Mouse (Mus musculus): ENCODE measurements around the gene Capg. TPM values are rescaled to one million over a fixed set of nuclear protein-coding genes. Genes with fewer than 3 reads are reported as not detected.
A peak's percentile ranks its signal among the peaks of the same experiment; 100 is the strongest.

Gene Capg
- total RNA-seq, 2 experiments from 2014 or later: 15.8 to 16.6 TPM

DNA sequence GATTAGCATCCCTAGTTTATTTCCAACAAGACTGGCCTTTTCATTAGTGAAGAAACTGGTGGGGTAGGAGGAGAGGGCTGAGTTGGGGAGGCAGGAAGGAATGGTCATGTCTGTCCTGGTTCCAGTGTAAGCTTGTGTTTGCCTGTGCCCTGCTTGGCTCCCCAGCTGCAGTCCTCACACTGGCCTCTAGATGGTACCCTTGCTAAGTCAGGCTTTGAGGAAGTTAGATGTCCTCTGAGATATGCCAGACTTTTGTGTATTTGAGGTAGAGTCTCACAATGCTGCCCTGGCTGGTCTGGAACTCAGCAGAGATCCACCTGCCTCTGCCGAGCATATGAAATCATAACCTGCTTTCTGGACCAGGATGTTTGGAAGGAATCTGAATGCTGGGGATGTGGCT lies 57.5 kb downstream of the Capg start:
- DNase-seq (ENCODE audit: low spot score in 2 of 2): peak; percentile 45 to 73

DNA sequence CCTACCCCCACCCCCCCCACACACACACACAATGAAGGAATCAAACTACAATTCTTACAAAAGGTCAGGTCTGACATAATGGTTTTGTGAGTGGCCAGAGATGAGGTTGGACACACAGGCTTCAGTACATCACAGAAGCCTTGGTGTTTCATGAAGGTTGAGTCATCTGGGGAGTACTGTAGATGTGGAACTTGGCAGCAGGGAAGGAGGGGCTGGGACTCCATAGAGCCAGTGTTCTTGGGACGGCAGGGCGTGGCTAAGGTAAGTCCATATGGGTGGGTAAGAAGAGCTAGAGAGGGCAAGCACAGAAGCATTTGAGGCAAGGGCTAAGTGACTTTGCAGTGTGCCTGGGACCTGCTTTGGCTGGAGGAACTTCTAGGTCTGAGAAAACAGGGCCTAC lies 59.9 kb downstream of the Capg start:
- no peak for DNase-seq (ENCODE audit: low spot score in 2 of 2)

DNA sequence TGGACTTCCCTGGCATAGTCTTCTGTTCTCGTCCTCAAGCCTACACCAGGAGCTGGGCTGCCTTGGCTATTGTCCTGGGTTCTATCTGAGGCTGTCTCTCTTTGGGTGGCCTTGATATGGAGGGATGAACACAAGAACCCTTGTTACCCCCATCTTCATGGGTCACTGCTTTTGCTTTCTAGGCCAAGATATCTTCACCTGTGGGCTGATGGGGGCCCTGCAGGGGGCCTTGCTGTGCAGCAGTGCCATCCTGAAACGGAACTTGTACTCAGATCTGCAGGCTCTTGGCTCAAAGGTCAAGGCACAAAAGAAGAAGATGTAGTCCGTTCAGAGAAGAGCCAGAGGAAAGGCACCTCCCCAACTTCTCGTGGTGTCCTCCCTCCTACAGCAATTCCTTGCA lies 62.9 kb downstream of the Capg start:
- no peak for DNase-seq (ENCODE audit: low spot score in 2 of 2)

DNA sequence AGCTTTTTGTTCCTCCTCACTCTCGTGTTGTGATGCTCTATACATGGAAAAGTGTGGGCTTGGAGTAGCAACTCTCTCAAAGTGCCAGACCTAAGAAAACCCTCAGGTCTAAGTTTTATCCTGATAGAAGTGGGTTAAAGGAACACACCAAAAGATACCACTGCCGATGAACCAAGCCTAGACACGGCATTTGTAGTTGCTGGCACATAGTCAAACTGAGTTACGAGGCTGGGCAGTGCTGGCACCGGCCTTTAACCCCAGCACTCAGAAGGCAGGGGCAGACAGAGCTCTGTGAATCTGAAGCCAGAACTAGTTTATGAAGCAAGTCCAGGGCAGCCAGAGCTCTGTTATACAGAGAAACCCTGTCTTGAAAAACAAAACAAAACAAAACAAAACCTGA lies 63.5 kb downstream of the Capg start:
- no peak for DNase-seq (ENCODE audit: low spot score in 2 of 2)

DNA sequence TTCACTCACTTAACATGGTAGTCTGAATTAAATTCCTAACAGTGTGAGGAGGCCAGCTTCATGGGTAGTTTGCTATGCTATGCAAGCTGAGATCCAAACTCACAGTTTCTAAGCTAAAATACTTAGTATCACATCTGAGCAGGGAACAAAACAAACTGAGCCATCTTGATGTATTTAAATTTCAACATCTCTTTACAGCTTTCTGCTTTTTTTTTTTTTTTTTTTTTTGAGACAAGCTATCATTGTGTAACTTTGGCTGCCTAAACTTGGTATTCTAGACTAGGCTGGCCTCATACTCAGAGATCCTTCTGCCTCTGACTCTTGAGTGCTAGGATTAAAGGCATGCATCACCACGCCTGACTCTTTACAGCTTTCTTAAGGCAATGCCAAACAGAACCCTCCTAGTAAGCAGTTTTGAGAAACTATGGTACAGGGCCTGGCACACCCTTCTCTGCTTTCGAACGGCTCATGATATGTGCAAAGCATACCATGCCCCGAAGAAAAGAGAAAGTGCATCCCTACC lies 64.5 kb downstream of the Capg start:
- DNase-seq (ENCODE audit: low spot score in 2 of 2): no peak

DNA sequence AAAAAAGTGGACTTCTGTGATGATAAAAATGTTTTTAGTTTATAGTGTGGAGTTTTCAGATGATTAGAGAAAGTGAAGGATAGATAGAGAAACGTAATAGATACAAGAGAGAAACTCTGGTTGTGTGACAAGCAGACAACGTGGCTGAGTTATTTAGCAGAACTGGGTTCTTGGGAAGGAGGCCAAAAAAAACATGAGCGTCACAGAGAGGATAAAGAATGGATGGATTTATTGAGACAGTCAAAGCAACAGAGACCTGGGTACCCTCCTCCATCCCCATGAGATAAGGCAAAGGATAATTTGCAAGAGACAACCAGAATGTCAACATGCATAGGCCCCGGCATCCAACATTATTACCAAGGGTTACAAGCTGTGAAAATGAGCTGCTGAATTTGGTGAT lies 66.1 kb downstream of the Capg start:
- no peak for DNase-seq (ENCODE audit: low spot score in 2 of 2)

Other genes with a start within 250 kb of the Capg start
- under 1 TPM in 1 of 2 experiments, not detected in 1; 0.42 TPM for gene Sftpb, start 239.8 kb upstream of the Capg start, total RNA-seq (2021)
- gene Usp39, start 199.2 kb upstream of the Capg start, total RNA-seq (2021): 10 to 100 TPM; 19.3 to 21.0 TPM
- gene 0610030E20Rik, start 197.1 kb upstream of the Capg start, total RNA-seq (2021): 10 to 100 TPM; 16.1 to 18.3 TPM
- 10 to 100 TPM in 1 of 2 experiments, 1 to 10 TPM in 1; 9.4 to 10.2 TPM for gene Tmem150a, start 188.9 kb upstream of the Capg start, total RNA-seq (2021)
- gene Rnf181, start 177.4 kb upstream of the Capg start, total RNA-seq (2021): 10 to 100 TPM; 36.8 to 41.5 TPM
- 10 to 100 TPM; 17.5 to 21.9 TPM for gene Vamp5, start 163.9 kb upstream of the Capg start, total RNA-seq (2021)
- 10 to 100 TPM; 72.0 to 72.9 TPM for gene Vamp8, start 153.7 kb upstream of the Capg start, total RNA-seq (2021)
- gene Ggcx, start 130.1 kb upstream of the Capg start, total RNA-seq (2021): 10 to 100 TPM; 24.6 to 27.6 TPM
- gene Mat2a, start 104.8 kb upstream of the Capg start, total RNA-seq (2021): 100 to 1,000 TPM; 220 to 262 TPM
- under 1 TPM; 0.20 to 0.26 TPM for gene Sh2d6, start 22.7 kb upstream of the Capg start, total RNA-seq (2021)
- gene Elmod3, start 54.0 kb downstream of the Capg start, total RNA-seq (2021): 1 to 10 TPM; 8.1 to 8.8 TPM
- gene Retsat, start 54.1 kb downstream of the Capg start, total RNA-seq (2021): 10 to 100 TPM; 42.6 to 49.5 TPM
- 10 to 100 TPM; 26.5 to 27.9 TPM for gene Tgoln1, start 72.6 kb downstream of the Capg start, total RNA-seq (2021)
- 10 to 100 TPM; 32.9 to 34.8 TPM for gene Tcf7l1, start 244.9 kb downstream of the Capg start, total RNA-seq (2021)

All from gastrocnemius, postnatal 4 days (tissue).